Mouse (Mus musculus) forebrain, embryonic 16.5 days (tissue): ENCODE measurements at regions not wholly inside any gene's neighbourhood (a gene's known extent, or its start where the extent isn't known, plus 50 kb on each side); places are given as distances from the start of the nearest gene placed in this dataset.
"Not testable (repeated sequence)": the region's sequence is repeated elsewhere in the genome, so short reads cannot be mapped to it uniquely, and the experiment has no call there.

ENCODE experiments used
- ATAC-seq: fragments of 200-750 bp; cut with Nextera tagmentation; 2 replicates; pipeline ENCODE4 v1.8.0; 2017; ENCODE audit warnings: mild to moderate bottlenecking, moderate library complexity
- H3K27ac ChIP-seq: fragments of 300-500 bp; sonication (generic); 2 replicates; pipeline ENCODE4 v1.5.1; 2014; ENCODE audit warnings: low read length, control low read depth
- H3K27me3 ChIP-seq: fragments of 300-500 bp; sonication (generic); replicated peaks from 2 replicates; pipeline ENCODE4 v1.6.1; 2014; ENCODE audit warnings: low read length; ENCODE audit not compliant: control insufficient read depth, insufficient read depth
- H3K36me3 ChIP-seq: fragments of 300-500 bp; sonication (generic); 2 replicates; pipeline ENCODE4 v1.6.1; 2014; ENCODE audit not compliant: control insufficient read depth, insufficient read depth
- H3K4me1 ChIP-seq: fragments of 300-500 bp; sonication (generic); replicated peaks from 2 replicates; pipeline ENCODE4 v1.6.1; 2014; ENCODE audit warnings: low read length; ENCODE audit not compliant: control insufficient read depth, insufficient read depth
- H3K4me2 ChIP-seq: fragments of 300-500 bp; sonication (generic); 2 replicates; pipeline ENCODE4 v1.6.1; 2014; ENCODE audit warnings: mild to moderate bottlenecking, low read length, control low read depth
- H3K4me3 ChIP-seq: fragments of 300-500 bp; sonication (generic); replicated peaks from 2 replicates; pipeline ENCODE4 v1.5.1; 2014; ENCODE audit warnings: mild to moderate bottlenecking, low read length, control low read depth
- H3K9ac ChIP-seq: fragments of 300-500 bp; sonication (generic); replicated peaks from 2 replicates; pipeline ENCODE4 v1.6.1; 2014; ENCODE audit warnings: low read depth, low read length, control low read depth
- H3K9me3 ChIP-seq: fragments of 300-500 bp; sonication (generic); 2 replicates; pipeline ENCODE4 v1.6.1; 2016; ENCODE audit warnings: low read length; ENCODE audit not compliant: control insufficient read depth
- WGBS: fragments of 180-500 bp; shearing (Covaris S2); extraction: QIAGEN DNeasy Blood & Tissue Kit; methylation state at CpG from one replicate; pipeline ENCODE4 v1.1.7; 2014; 5-methylcytosine and 5-hydroxymethylcytosine counted together

DNA sequence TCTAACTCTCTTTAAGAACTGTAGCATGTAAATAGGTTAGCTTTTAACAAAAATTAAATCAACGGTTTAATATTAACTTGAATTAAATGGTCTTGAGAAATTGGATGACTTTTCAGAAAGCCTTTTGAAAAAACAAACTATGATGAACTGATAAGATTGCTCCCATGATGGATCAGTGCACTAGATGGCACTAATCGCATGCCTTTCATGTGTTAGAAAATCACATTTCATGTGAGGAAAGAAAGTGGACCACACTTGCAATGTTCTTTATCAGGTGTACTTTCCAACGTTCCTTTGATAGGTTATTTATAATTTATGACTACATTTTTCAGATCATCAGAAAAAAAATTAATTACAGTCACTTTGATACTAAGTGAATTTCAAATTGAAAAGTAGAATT is 1003.2 kb upstream of the 4930412O13Rik start:
- no peak overlapping the region for H3K9ac ChIP-seq
- H3K4me3 ChIP-seq = no peak overlapping the region
- no peak for ATAC-seq
- no peaks in the 10 kb centered on the region for H3K36me3 ChIP-seq
- no peaks in the 10 kb centered on the region for H3K9me3 ChIP-seq
- H3K4me1 ChIP-seq = no peaks in the 10 kb centered on the region
- H3K27ac ChIP-seq = no peak overlapping the region
- H3K27me3 ChIP-seq = no peaks in the 10 kb centered on the region
- WGBS = 78% methylated on average over 3 of the region's 3 CpGs
- no peak overlapping the region for H3K4me2 ChIP-seq

DNA sequence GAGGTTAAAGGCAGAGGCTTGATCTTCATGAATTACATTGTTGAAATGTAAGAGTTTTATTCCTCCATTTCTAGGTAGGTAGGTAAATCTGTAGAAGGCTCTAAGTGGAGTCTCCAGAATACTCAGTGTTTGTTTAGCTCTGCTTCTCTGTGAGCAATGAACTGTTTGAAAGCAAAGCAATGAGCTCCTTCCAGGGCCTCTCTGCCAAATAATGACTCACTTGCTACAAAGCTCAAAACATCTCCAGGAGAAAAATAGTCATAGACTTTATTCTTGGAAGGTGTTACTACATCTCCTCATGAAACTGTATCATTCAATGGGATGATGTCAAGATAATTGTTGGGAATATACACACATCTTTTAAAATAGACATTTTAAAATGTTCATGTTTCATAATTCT is 968.6 kb upstream of the 4930412O13Rik start:
- H3K27me3 ChIP-seq = no peaks in the 10 kb centered on the region
- no peak overlapping the region for H3K4me3 ChIP-seq
- ATAC-seq = no peak
- H3K4me1 ChIP-seq = no peaks in the 10 kb centered on the region
- H3K9me3 ChIP-seq = no peaks in the 10 kb centered on the region
- no peaks in the 10 kb centered on the region for H3K36me3 ChIP-seq
- H3K4me2 ChIP-seq = no peak overlapping the region
- no peak overlapping the region for H3K9ac ChIP-seq
- H3K27ac ChIP-seq = no peak overlapping the region

DNA sequence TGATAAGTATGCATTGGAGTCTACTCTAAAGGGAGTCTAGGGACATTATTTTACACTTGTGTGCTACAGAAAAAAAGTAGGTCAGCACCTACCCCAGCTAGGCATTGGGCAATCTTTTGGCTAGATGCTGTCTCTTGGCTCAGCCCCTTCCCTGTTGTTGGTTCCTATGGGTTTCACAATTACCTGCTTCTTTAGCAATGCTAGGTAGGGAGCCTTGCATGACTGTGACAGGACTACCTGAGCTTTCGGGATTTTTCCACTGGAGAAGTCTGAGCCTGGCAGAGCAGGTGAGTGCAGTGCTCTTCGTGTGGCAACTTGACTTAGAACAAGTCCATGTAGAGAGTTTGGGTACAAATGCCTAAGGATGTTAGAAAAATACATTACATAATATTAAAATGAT is 956.2 kb upstream of the 4930412O13Rik start:
- Histone ChIP-seq H3K4me2 (no peak overlapping the region), H3K9me3 (no peaks in the 10 kb centered on the region), H3K4me3 (no peak overlapping the region), H3K4me1 (no peaks in the 10 kb centered on the region), H3K9ac (no peak overlapping the region), H3K27ac (no peak overlapping the region), H3K27me3 (no peaks in the 10 kb centered on the region), H3K36me3 (no peaks in the 10 kb centered on the region)
- no peak for ATAC-seq
- WGBS = 83% methylated on average over 2 of the region's 2 CpGs

DNA sequence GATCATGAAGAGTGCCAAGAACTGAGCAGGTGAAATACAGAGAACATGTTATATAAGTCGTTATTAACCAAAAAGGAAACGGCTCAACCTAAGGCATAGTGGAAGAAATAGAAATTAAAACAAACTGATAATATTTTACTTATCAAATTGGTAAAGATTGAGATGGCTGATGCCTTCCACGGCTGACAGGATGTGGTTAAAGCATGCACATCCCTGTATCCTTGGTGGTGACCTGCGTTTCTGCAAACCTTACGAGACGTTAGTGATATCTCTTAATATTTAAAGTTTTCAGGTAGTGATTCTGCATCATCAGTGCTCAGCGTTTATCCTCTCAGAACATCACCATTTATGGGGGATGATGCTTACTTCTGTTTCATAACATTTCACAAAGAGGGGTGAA is 939.5 kb upstream of the 4930412O13Rik start:
- Histone ChIP-seq H3K36me3 (no peaks in the 10 kb centered on the region), H3K27me3 (no peaks in the 10 kb centered on the region), H3K9ac (no peak overlapping the region), H3K4me2 (no peak overlapping the region), H3K9me3 (no peaks in the 10 kb centered on the region), H3K4me3 (no peak overlapping the region), H3K4me1 (no peaks in the 10 kb centered on the region), H3K27ac (no peak overlapping the region)
- 94% methylated on average over 7 of the region's 7 CpGs for WGBS
- no peak for ATAC-seq

DNA sequence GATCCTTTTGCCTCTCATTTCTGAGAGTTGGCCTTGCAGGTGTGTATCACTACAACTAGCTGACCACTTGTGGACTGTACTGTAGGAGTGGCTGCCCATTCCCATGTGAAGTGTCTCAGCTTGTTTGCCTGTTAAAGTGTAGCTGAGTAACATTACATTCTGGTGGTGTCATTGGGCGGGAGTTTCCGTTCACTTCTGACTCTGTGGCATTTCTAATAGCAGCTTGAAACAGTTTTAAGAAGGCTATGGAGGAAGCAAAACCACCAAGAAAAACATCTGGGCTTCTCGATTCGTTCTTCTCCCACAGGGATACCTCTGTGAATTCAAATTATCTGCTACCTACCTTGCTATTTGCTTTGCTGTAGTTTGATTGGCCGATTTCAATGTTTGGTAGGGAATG is 922.1 kb upstream of the 4930412O13Rik start:
- no peaks in the 10 kb centered on the region for H3K27me3 ChIP-seq
- H3K36me3 ChIP-seq = no peaks in the 10 kb centered on the region
- H3K4me3 ChIP-seq = no peak overlapping the region
- H3K4me2 ChIP-seq = no peak overlapping the region
- 88% methylated on average over 5 of the region's 5 CpGs for WGBS
- no peaks in the 10 kb centered on the region for H3K4me1 ChIP-seq
- H3K27ac ChIP-seq = no peak overlapping the region
- no peaks in the 10 kb centered on the region for H3K9me3 ChIP-seq
- H3K9ac ChIP-seq = no peak overlapping the region
- ATAC-seq = no peak

DNA sequence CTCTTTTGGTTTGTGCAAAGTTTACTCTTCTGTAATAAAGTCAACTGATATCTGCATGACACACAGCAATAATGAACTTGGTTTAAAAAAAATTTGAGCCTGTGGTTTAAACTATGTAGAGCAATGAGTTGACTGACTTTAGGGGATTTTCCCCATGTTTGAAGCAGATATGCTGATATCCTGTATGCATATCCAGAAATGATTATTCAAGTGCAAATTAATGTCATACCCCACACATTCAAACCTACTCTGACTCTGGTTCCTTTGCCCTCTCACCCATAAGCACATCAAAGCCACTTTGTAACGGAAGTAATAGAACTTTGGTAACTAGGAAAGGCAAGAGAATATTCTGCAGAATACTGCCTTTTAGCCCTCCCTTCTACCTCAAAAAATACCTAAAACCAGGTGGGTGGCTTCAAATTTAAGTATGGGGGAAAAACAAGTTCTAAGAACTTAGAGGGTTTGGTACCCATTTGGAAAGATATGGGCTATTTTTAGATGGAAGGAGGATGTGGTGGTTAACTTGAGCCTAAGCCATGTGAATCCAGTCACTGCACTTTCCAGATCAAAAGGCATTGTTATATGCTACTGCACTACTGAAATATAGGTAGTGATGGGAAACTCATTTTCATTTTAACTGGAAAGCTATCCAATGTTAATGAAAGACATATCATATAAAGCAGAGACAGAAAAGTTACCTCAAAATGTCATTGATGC is 915.9 kb upstream of the 4930412O13Rik start:
- no peak overlapping the region for H3K9ac ChIP-seq
- no peak for ATAC-seq
- H3K36me3 ChIP-seq = no peaks in the 10 kb centered on the region
- no peaks in the 10 kb centered on the region for H3K4me1 ChIP-seq
- H3K27me3 ChIP-seq = no peaks in the 10 kb centered on the region
- WGBS = 84% methylated on average over 1 of the region's 1 CpGs
- H3K9me3 ChIP-seq = no peaks in the 10 kb centered on the region
- H3K4me2 ChIP-seq = no peak overlapping the region
- H3K27ac ChIP-seq = no peak overlapping the region
- H3K4me3 ChIP-seq = no peak overlapping the region

DNA sequence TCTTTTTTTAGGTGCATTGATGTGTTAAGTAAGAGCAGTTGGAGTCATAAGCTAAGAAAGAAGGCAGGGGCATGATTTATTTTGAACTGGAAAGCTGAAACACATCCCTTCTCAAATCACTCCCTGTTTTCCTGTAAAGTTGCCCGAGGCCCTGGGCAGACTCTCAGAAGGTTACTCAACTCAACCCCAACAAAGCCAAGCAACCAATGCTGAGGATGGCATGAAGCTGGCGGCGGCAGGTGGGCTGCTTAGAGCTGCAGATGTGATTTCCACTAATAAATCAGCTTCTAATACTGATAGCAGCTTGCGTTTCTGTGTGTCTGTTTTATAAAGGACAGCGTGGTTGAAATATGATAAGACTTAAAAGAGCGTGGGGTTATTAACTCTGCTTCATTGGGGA is 905.4 kb upstream of the 4930412O13Rik start:
- Histone ChIP-seq H3K36me3 (no peaks in the 10 kb centered on the region), H3K27me3 (no peaks in the 10 kb centered on the region), H3K4me2 (no peak overlapping the region), H3K27ac (no peak overlapping the region), H3K4me1 (no peaks in the 10 kb centered on the region), H3K4me3 (no peak overlapping the region), H3K9ac (no peak overlapping the region), H3K9me3 (no peaks in the 10 kb centered on the region)
- no peak for ATAC-seq
- WGBS = 90% methylated on average over 6 of the region's 6 CpGs

DNA sequence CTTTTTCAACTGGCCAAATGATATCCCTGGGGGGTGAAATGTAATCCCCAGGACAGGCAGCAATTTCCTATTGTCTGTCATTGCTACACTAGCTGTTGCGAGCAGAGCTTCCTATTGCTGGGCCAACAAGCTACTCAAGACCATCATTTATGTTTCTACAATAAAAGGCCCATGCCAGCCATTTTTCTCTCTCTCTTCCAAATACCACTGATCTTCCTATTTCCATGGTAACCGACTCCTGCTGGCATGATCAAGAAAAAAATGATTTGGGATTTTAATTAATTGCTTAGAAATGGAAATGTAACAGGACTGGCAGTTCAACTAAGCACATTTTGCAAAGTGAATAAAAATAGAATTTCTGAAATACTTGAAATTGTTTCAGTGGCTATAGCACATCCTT is 868.7 kb upstream of the 4930412O13Rik start:
- Histone ChIP-seq H3K4me3 (no peak overlapping the region), H3K27me3 (no peaks in the 10 kb centered on the region), H3K9me3 (no peaks in the 10 kb centered on the region), H3K4me1 (no peaks in the 10 kb centered on the region), H3K36me3 (no peaks in the 10 kb centered on the region), H3K9ac (no peak overlapping the region), H3K4me2 (no peak overlapping the region), H3K27ac (no peak overlapping the region)
- 62% methylated on average over 2 of the region's 2 CpGs for WGBS
- ATAC-seq = peak; percentile 26; the same call in 1 of the 2 replicates

DNA sequence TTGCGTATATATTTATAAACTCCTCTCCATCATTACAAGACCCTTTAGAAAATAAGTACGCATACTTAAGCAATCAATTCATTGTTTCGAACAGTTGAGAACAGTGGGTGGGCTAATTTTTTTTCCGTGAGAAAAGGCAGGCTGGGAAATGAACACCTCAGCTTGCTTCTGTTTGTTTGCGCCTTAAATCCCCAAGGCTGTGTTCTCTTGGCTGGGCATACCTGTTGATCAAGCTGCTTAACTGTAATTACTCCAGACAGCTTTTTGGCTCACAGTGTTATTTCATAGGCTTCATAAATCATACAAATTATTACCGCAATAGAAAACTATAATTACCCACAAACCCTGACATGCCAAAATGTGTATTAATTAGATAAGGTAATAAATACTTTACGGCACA is 848.0 kb upstream of the 4930412O13Rik start:
- Histone ChIP-seq H3K9me3 (no peaks in the 10 kb centered on the region), H3K4me1 (no peaks in the 10 kb centered on the region), H3K27me3 (no peaks in the 10 kb centered on the region), H3K36me3 (no peaks in the 10 kb centered on the region), H3K4me3 (no peak overlapping the region), H3K27ac (no peak overlapping the region), H3K9ac (no peak overlapping the region), H3K4me2 (no peak overlapping the region)
- WGBS = 65% methylated on average over 7 of the region's 7 CpGs
- no peak for ATAC-seq

DNA sequence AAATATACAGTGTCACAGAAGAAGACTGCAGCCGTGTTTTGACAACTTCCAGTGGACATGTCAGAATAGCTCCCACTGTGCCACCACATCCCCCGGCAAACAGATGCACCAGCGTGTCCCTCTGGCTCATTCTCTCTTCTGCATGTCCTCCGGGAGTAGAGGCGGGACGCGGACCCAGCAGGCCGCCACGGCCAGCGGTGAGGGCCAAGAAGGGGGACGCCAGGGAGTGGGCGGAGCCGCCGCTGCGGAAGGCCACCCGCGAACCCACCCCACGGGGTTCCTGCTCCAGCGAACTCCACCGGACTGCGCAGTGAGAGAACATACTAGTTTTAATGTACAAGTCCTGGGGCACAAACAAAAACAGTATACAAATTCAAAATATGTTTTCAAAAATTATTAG is 838.7 kb upstream of the 4930412O13Rik start:
- not testable (repeated sequence) for H3K4me3 ChIP-seq, H3K9me3 ChIP-seq, H3K27ac ChIP-seq, H3K4me2 ChIP-seq, H3K27me3 ChIP-seq, H3K4me1 ChIP-seq, H3K9ac ChIP-seq, ATAC-seq, H3K36me3 ChIP-seq
- 61% methylated on average over 21 of the region's 21 CpGs for WGBS
